Mouse (Mus musculus): ENCODE data around the gene Cdnf. TPM values are rescaled to one million over a fixed set of nuclear protein-coding genes. Genes with fewer than 3 reads are reported as not detected.
A peak's percentile ranks its signal among the peaks of the same experiment; 100 is the strongest.

The Cdnf gene
- total RNA-seq (2021): under 1 TPM; 0.35 to 0.71 TPM

GRCm38 (mm10) chr2:3512552-3513454 lies at the start of gene Cdnf, which contains the start of the genes Gm45902 and Hspa14:
Gene Cdnf (plus strand): TSS chr2:3513030.
Gene Gm45902 (minus strand): TSS chr2:3512790.
Gene Hspa14 (minus strand): TSS chr2:3512814.
- DNase-seq (ENCODE audit: extremely low spot score in 1 of 2, low spot score in 1 of 2): peak; percentile 82 to 84

DNA sequence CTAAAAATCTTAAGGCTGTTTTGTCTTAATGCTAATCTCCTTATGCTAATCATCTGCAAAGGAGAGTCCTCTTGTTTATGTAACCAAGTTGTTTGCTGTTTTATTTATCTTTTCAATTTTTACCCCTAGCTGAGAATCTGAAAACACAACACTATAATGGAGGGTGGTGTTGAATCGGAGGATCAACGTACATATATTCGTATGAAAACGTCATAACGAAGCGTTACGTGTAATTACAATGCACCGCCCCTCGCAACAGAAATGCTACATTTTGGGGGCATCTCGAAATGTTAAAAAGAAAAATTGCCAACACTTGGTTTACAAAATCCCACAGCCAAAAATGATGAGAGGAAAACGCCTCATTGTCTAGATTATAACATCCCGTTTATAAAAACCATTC lies 38.9 kb upstream of the Cdnf start:
- DNase-seq (ENCODE audit: extremely low spot score in 1 of 2, low spot score in 1 of 2): no peak

- DNase-seq (ENCODE audit: extremely low spot score in 1 of 2, low spot score in 1 of 2): peak; percentile 51 to 54
Observed at GRCm38 (mm10) chr2:3474361-3474805, 38.4 kb upstream of the Cdnf start.

GRCm38 (mm10) chr2:3474861-3475283 lies 38.0 kb upstream of the Cdnf start, which contains the start of gene Suv39h2:
Gene Suv39h2 (minus strand): TSS chr2:3475031.
- peak; percentile 93 for DNase-seq (ENCODE audit: extremely low spot score in 1 of 2, low spot score in 1 of 2)

DNA sequence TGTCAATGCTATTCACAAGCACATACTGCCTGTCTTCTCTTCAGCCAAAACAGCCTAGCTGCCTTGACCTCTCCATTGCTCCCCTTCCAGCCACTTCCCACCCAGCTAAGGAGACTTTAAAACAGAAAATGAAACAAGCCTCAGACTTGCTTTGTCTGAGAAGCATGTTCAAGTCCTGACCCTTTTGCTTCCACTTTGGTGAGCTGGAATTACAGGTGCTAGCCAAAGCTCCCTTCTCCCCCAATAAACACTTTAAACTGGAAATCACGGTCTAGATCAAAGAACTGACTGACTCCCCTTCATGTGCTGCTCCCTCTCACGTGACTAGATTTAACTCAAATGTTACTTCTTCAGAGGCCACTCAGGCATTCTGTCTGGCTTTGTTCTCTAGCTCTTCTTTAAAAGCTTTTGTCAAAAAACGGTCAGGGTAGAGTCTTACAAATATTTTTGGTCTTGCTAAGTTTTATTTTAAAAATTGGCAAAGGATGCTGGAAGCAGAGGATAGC lies 37.0 kb upstream of the Cdnf start:
- no peak for DNase-seq (ENCODE audit: extremely low spot score in 1 of 2, low spot score in 1 of 2)

- DNase-seq (ENCODE audit: extremely low spot score in 1 of 2, low spot score in 1 of 2): no peak
Observed at GRCm38 (mm10) chr2:3480239-3480638, 32.6 kb upstream of the Cdnf start.

GRCm38 (mm10) chr2:3489816-3490215 lies 23.0 kb upstream of the Cdnf start:
- DNase-seq (ENCODE audit: extremely low spot score in 1 of 2, low spot score in 1 of 2): no peak

GRCm38 (mm10) chr2:3493833-3494409 lies 18.9 kb upstream of the Cdnf start:
- DNase-seq (ENCODE audit: extremely low spot score in 1 of 2, low spot score in 1 of 2): no peak

- DNase-seq (ENCODE audit: extremely low spot score in 1 of 2, low spot score in 1 of 2): no peak
Observed at GRCm38 (mm10) chr2:3499543-3499942, 13.3 kb upstream of the Cdnf start.

DNA sequence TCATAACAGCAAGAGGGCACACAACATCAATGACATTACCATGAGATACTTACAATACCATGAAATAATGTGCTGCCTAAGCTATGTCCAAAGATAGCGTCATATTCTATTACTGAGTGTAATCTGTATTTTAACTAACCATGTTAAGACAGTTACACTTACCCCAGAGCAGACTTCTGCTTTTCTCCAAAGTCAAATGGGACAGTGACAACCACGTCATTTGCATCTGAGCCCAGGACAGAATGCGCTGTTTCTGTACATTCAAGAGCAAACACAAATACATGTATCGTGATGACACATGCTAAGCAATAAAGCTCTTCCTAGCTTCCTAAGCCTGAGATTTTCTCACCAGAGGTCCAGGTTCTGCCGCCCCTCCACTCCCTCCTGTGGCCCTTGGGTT lies 11.9 kb upstream of the Cdnf start:
- no peak for DNase-seq (ENCODE audit: extremely low spot score in 1 of 2, low spot score in 1 of 2)

DNA sequence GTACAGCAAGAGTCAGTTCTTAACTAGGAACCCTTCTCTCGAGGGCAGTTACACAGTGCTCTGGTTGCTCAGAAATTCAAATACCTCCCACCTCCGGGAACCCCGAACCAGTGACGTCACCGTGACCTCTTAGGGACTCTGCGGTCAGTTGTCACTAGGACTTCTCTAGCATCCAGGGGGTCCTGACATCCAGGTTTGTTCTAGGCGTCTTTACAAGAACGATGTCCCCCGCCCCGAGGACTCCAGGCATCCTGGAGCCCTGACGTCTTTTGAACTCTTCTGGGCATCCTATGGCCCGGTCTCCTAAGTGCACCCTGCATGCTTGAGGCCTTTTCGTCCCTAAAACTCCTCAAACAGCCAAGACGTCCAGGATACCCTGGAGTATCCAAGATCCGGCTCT lies 754 bp upstream of the Cdnf start:
- DNase-seq (ENCODE audit: extremely low spot score in 1 of 2, low spot score in 1 of 2): no peak

DNA sequence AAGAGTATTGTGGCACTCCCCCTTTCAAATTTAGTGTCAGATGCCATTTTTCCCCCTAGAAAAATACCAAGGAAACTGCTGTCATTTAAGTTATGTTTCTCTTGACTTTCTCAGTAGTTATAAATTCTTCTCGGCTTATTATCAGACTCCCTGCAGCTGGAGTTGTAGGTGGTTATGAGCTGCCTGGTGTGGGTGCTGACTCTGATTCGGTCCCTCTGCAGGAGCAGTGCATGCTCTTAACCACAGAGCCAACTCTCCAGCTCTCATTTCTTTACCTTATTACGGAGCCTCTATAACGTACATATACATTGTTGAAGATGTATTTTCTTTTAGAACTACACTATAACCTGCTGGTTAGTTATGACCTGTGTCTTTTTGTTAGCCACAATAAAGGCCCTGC lies 9.7 kb downstream of the Cdnf start:
- no peak for DNase-seq (ENCODE audit: extremely low spot score in 1 of 2, low spot score in 1 of 2)

GRCm38 (mm10) chr2:3526288-3526687 lies 13.5 kb downstream of the Cdnf start:
- no peak for DNase-seq (ENCODE audit: extremely low spot score in 1 of 2, low spot score in 1 of 2)

- DNase-seq (ENCODE audit: extremely low spot score in 1 of 2, low spot score in 1 of 2): no peak
Observed at GRCm38 (mm10) chr2:3541307-3542079, 28.7 kb downstream of the Cdnf start.

DNA sequence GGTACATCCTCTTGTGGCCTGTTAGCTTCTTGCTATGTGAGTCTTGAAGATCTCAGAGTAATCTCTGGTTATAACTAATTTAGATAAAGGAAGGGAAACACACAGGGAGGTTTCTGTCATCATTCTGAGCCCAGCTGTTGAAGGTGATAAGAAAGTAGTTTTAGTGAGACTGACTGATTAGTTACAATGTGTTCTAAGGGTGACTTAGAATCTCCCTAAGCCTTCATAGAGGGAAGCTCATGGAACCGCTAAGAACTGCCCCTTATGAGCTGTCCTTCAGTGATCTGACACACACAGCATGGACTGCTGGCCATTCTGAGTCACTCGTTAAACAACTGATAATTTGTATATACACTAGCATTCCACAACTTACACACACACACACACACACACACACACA lies 33.2 kb downstream of the Cdnf start:
- DNase-seq (ENCODE audit: extremely low spot score in 1 of 2, low spot score in 1 of 2): no peak

DNA sequence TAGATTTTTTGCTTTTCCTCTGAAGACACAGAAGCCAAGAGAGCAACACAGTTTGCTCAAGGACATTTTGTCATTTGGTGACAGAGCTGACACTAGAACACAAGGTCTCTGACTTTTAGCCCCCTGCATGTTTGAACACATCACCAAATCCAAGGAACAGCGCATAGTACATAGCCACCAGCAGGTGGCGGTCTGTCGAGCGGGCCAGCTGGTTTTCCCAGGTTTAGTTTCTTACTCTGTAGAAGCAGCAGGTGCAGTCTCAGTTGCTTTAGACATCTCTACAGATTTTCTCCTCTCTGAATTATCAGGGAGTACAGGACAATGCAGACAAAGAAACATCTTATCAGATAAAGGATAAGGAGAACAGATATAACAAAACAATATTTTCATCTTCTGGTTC lies 33.8 kb downstream of the Cdnf start:
- peak; percentile 30 to 52 for DNase-seq (ENCODE audit: extremely low spot score in 1 of 2, low spot score in 1 of 2)

DNA sequence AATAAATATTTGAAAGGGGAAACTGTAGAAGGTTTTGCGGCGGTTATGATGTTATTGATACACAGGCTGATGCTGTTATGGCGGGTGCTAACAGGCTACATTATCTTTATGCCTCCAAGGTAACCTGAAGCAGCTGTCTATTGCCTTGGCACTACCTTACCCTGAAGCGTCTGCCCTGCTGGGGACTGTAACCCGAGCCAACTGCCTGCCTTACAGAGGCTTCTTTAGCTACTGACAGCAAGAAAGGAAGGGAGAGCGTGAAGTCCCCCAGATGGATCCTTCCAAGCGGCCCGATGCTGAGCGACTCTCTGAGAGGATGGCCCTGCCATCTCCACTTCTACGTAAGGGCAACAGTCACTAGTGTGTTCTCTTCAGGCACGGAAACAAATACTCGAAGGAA lies 57.4 kb downstream of the Cdnf start, which contains the start of gene Fam107b:
Fam107b (plus strand) TSS at position 303 of the 400 bp plus-strand sequence.
- no peak for DNase-seq (ENCODE audit: extremely low spot score in 1 of 2, low spot score in 1 of 2)

DNA sequence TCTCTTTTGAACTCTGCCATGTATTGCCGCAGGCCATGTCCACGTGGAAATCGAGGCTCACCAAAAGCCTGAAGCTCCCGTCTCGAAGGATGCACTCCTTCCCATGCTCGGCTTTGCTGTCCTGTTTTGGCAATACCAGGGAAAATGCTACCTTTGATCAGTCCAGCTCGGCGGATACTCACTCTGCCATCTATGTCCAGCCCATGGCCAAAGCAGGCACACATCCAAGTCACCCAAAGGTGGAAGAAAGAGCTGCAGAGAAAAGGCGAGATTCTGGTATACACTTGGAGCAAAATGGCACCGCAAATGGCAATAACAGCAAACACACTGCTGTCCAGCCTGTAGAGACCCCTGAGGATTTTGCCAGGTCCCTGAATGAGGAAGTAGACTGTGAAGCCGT lies 57.8 kb downstream of the Cdnf start:
- DNase-seq (ENCODE audit: extremely low spot score in 1 of 2, low spot score in 1 of 2): no peak

DNA sequence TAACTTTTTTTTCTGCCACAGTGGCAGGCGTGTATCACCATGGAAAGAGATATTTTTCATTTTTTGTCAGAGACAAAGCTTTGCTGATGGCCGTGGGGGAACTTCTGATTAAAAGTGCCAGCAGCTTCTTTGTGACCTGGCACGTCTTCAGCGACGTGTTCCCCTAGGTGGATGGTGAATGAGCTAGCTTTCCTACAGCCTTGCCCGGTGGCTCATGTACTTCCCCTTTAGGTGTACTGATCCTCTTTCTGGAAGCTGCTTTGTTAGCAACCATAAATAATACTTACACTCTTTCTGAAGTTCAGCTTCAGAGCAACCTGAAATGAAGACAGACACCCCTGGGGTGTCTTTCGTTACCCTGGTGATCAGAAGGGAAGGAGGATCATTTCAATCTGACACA lies 61.1 kb downstream of the Cdnf start:
- DNase-seq (ENCODE audit: extremely low spot score in 1 of 2, low spot score in 1 of 2): no peak

- DNase-seq (ENCODE audit: extremely low spot score in 1 of 2, low spot score in 1 of 2): no peak
Observed at GRCm38 (mm10) chr2:3575140-3575539, 62.3 kb downstream of the Cdnf start.
